Mouse (Mus musculus): Measurements from ENCODE around the gene Gls2.

GRCm38 (mm10) chr10:128240131-128240530 is 45.9 kb downstream of the Gls2 start:
- TF ChIP-seq POLR2A (IDR thresholded peaks at IDR 0.05; ENCODE audit: borderline replicate concordance, insufficient read depth, low read length) = no peak
- no peak for TF ChIP-seq CTCF (IDR thresholded peaks at IDR 0.05; ENCODE audit: borderline replicate concordance, insufficient read depth, low read depth, low read length)
